13 mouse cellular contexts compared by ENCODE assay signal in the genomic region with DNA sequence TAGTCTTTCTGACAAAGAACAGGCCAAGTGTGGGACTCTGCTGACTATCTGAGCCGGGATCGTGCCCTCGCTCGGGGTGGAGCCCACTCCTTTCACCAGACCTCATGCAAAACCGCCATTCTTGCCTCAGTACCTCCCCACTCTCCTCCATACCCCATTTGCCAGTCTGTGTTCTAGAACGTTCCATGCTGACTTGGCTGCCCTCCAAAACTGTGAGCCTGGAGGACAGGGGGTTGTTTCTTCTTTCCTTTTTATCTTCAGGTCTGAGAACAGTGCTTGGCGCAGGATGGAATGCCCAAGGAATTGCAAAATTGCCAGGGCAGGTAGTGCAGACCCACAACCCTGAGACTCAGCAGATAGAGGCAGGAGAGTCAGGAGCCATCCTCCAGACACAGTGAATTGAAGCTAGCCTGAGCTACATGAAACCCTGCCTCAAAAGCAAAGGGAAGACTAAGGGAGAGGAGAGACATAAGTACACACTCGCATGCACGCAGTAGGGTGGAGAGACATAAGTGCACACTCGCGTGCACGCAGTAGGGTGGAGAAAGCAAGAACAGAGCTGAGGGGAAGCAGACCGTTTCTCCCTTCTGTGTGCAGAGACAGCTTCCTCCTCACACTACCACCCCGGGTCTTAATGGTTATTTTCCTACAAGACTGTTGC.
DNase-seq lines count a peak whose midpoint lies in the region; ATAC-seq and TF ChIP-seq lines count a peak whose summit lies in the region.
"Had no signal": no experiment of that assay in that cellular context is flagged by ENCODE, and none has a peak within 500 bp of the region (broad histone marks: within the 10 kb centered on the region; RNA-seq: fewer than 3 reads in every experiment).

No protein-coding gene starts in this region.

- TF ChIP-seq POLR2A in heart, adult 2 months (IDR thresholded peaks at IDR 0.05; ENCODE audit: insufficient read depth, low read depth, low read length) = no peak

- no peak overlapping the region for H3K4me3 ChIP-seq in heart, adult 2 months
- no peak overlapping the region for H3K4me3 ChIP-seq in liver, embryonic 11.5 days (ENCODE audit: low read depth, low read length)
- no peak overlapping the region for H3K4me3 ChIP-seq in liver, postnatal 0 days (ENCODE audit: low read depth, low read length)
- no peak overlapping the region for H3K4me3 ChIP-seq in heart, postnatal 0 days (ENCODE audit: low read depth, low read length)
- H3K4me3 ChIP-seq in midbrain, embryonic 14.5 days (replicated peaks; ENCODE audit: low read depth, low read length) = no peak overlapping the region
- H3K4me3 ChIP-seq: forebrain, embryonic 13.5 days; hindbrain, embryonic 15.5 days; limb, embryonic 13.5 days had no signal

- peak overlapping the region; percentile 33; the same call in 1 of the 2 replicates for H3K27ac ChIP-seq in heart, adult 2 months
- H3K27ac ChIP-seq in liver, embryonic 11.5 days (ENCODE audit: low read depth, low read length) = no peak overlapping the region
- no peak overlapping the region for H3K27ac ChIP-seq in liver, postnatal 0 days (ENCODE audit: low read depth)
- H3K27ac ChIP-seq in heart, postnatal 0 days (ENCODE audit: low read depth) = peak overlapping the region; percentile 55
- H3K27ac ChIP-seq in midbrain, embryonic 14.5 days (replicated peaks; ENCODE audit: low read depth, low read length) = no peak overlapping the region
- H3K27ac ChIP-seq: forebrain, embryonic 13.5 days; hindbrain, embryonic 15.5 days had no signal

- intact Hi-C loops in heart, adult 2 months (cut with DNase I) = loop anchor here (5.0 kb wide), 1 partner anchor 190 kb away; no protein-coding TSS in a partner anchor

- peaks cover 9% of the 10 kb centered on the region for H3K4me1 ChIP-seq in heart, adult 2 months (ENCODE audit: control insufficient read depth, insufficient read depth, low read length)
- peaks cover 39% of the 10 kb centered on the region for H3K4me1 ChIP-seq in liver, embryonic 11.5 days (replicated peaks; ENCODE audit: control insufficient read depth, insufficient read depth, low read length)
- H3K4me1 ChIP-seq in liver, postnatal 0 days (ENCODE audit: insufficient read depth) = peaks cover 35% of the 10 kb centered on the region
- peaks cover 36% of the 10 kb centered on the region for H3K4me1 ChIP-seq in heart, postnatal 0 days (ENCODE audit: control insufficient read depth, insufficient read depth)
- H3K4me1 ChIP-seq in midbrain, embryonic 14.5 days (ENCODE audit: control insufficient read depth, insufficient read depth, low read length) = peaks cover 4% of the 10 kb centered on the region; the same call in 1 of the 2 replicates

- H3K9me3 ChIP-seq in liver, embryonic 11.5 days (ENCODE audit: control insufficient read depth, low read length) = no peaks in the 10 kb centered on the region
- H3K9me3 ChIP-seq in liver, postnatal 0 days (ENCODE audit: low read length) = no peaks in the 10 kb centered on the region
- no peaks in the 10 kb centered on the region for H3K9me3 ChIP-seq in heart, postnatal 0 days (replicated peaks; ENCODE audit: control insufficient read depth, low read length)
- no peaks in the 10 kb centered on the region for H3K9me3 ChIP-seq in midbrain, embryonic 14.5 days (ENCODE audit: control insufficient read depth, low read length)
- H3K9me3 ChIP-seq: forebrain, embryonic 13.5 days; hindbrain, embryonic 15.5 days; limb, embryonic 13.5 days had no signal

- TF ChIP-seq CTCF in heart, adult 2 months (IDR thresholded peaks at IDR 0.05) = no peak
- no peak for TF ChIP-seq CTCF in liver, postnatal 0 days (IDR thresholded peaks at IDR 0.05; ENCODE audit: low read depth)
- TF ChIP-seq CTCF in heart, postnatal 0 days (IDR thresholded peaks at IDR 0.05; ENCODE audit: low read depth) = no peak

- H3K79me2 ChIP-seq in heart, adult 2 months (replicated peaks; ENCODE audit: control insufficient read depth, insufficient read depth, low read length) = no peaks in the 10 kb centered on the region

- WGBS in heart, adult 2 months = 79% methylated on average over 14 of the region's 14 CpGs
- 84% methylated on average over 14 of the region's 14 CpGs for WGBS in liver, embryonic 11.5 days
- 69% methylated on average over 14 of the region's 14 CpGs for WGBS in liver, postnatal 0 days (ENCODE audit: insufficient replicate concordance)
- WGBS in heart, postnatal 0 days = 59% methylated on average over 14 of the region's 14 CpGs
- 73% methylated on average over 14 of the region's 14 CpGs for WGBS in midbrain, embryonic 14.5 days

- DNase-seq in heart, adult 2 months = no peak
- DNase-seq in heart, postnatal 4 days = no peak
- DNase-seq in liver, embryonic 11.5 days (ENCODE audit: low spot score) = no peak
- no peak for DNase-seq in liver, postnatal 0 days
- DNase-seq in cerebellum, postnatal 10 days = peak; percentile 50 to 58
- no peak for DNase-seq in heart, postnatal 0 days (ENCODE audit: low spot score)
- DNase-seq in midbrain, embryonic 14.5 days = no peak
- DNase-seq: kidney, adult 9 months; lung, adult 2 months had no signal

- no peaks in the 10 kb centered on the region for H3K36me3 ChIP-seq in heart, adult 2 months (ENCODE audit: control insufficient read depth, insufficient read depth, low read length)
- no peaks in the 10 kb centered on the region for H3K36me3 ChIP-seq in liver, embryonic 11.5 days (ENCODE audit: control insufficient read depth, insufficient read depth, low read length)
- no peaks in the 10 kb centered on the region for H3K36me3 ChIP-seq in liver, postnatal 0 days (replicated peaks; ENCODE audit: insufficient read depth, low read length)
- no peaks in the 10 kb centered on the region for H3K36me3 ChIP-seq in heart, postnatal 0 days (replicated peaks; ENCODE audit: control insufficient read depth, insufficient read depth, low read length)
- no peaks in the 10 kb centered on the region for H3K36me3 ChIP-seq in midbrain, embryonic 14.5 days (ENCODE audit: control insufficient read depth, insufficient read depth, low read length)
- H3K36me3 ChIP-seq: hindbrain, embryonic 15.5 days; limb, embryonic 13.5 days had no signal

- no peak for ATAC-seq in liver, embryonic 11.5 days (replicated peaks; ENCODE audit: low FRiP score)
- no peak for ATAC-seq in liver, postnatal 0 days
- no peak for ATAC-seq in heart, postnatal 0 days (ENCODE audit: insufficient read depth, low read depth)
- no peak for ATAC-seq in midbrain, embryonic 14.5 days (ENCODE audit: low FRiP score, low TSS enrichment)
- ATAC-seq: forebrain, embryonic 13.5 days; midbrain, embryonic 16.5 days had no signal

- no peak overlapping the region for H3K4me2 ChIP-seq in liver, embryonic 11.5 days
- no peak overlapping the region for H3K4me2 ChIP-seq in liver, postnatal 0 days (ENCODE audit: low read depth, low read length)
- no peak overlapping the region for H3K4me2 ChIP-seq in heart, postnatal 0 days (ENCODE audit: low read depth, low read length)
- no peak overlapping the region for H3K4me2 ChIP-seq in midbrain, embryonic 14.5 days (ENCODE audit: low read length)
- H3K4me2 ChIP-seq: forebrain, embryonic 13.5 days; hindbrain, embryonic 15.5 days; limb, embryonic 13.5 days had no signal

- no peaks in the 10 kb centered on the region for H3K27me3 ChIP-seq in heart, adult 2 months (ENCODE audit: control insufficient read depth, insufficient read depth, low read length)
- H3K27me3 ChIP-seq in liver, embryonic 11.5 days (replicated peaks; ENCODE audit: control insufficient read depth, insufficient read depth, low read length) = no peaks in the 10 kb centered on the region
- H3K27me3 ChIP-seq in liver, postnatal 0 days (ENCODE audit: insufficient read depth, low read length) = no peaks in the 10 kb centered on the region
- no peaks in the 10 kb centered on the region for H3K27me3 ChIP-seq in heart, postnatal 0 days (ENCODE audit: control insufficient read depth, insufficient read depth, low read length)
- H3K27me3 ChIP-seq in midbrain, embryonic 14.5 days (ENCODE audit: control insufficient read depth, insufficient read depth, low read length) = peaks cover 7% of the 10 kb centered on the region; the same call in 1 of the 2 replicates
- H3K27me3 ChIP-seq: limb, embryonic 13.5 days had no signal

- no peak for TF ChIP-seq EP300 in heart, adult 2 months (IDR thresholded peaks at IDR 0.05; ENCODE audit: insufficient read depth, low read depth, low read length)
- no peak for TF ChIP-seq EP300 in liver, postnatal 0 days (IDR thresholded peaks at IDR 0.05; ENCODE audit: low read depth)
- TF ChIP-seq EP300 in heart, postnatal 0 days (IDR thresholded peaks at IDR 0.05; ENCODE audit: low read depth) = no peak

- no peak overlapping the region for H3K9ac ChIP-seq in heart, adult 2 months (ENCODE audit: low read depth, low read length)
- peak overlapping the region; percentile 3; the same call in 1 of the 2 replicates for H3K9ac ChIP-seq in liver, embryonic 11.5 days (ENCODE audit: low read depth, low read length)
- H3K9ac ChIP-seq in liver, postnatal 0 days (replicated peaks) = no peak overlapping the region
- no peak overlapping the region for H3K9ac ChIP-seq in heart, postnatal 0 days (replicated peaks; ENCODE audit: low read depth, low read length)
- H3K9ac ChIP-seq in midbrain, embryonic 14.5 days (replicated peaks; ENCODE audit: low read length) = no peak overlapping the region
- H3K9ac ChIP-seq: forebrain, embryonic 13.5 days; hindbrain, embryonic 15.5 days; limb, embryonic 13.5 days had no signal

Comparison
In these comparisons a context has a peak if more than half of its experiments do, and no peak if none do; other contexts are left out.
1. DNase-seq: peak in cerebellum, postnatal 10 days (2 of 2); none in heart, adult 2 months (0 of 2), heart, postnatal 4 days (single experiment), liver, embryonic 11.5 days (single experiment), liver, postnatal 0 days (single experiment), heart, postnatal 0 days (single experiment) and midbrain, embryonic 14.5 days (single experiment).
2. H3K27ac ChIP-seq: peak in heart, adult 2 months (single experiment) and heart, postnatal 0 days (single experiment); none in liver, embryonic 11.5 days (single experiment), liver, postnatal 0 days (single experiment) and midbrain, embryonic 14.5 days (single experiment).